Mouse (Mus musculus): ENCODE data around the gene Lrrc55. TPM values are rescaled to one million over a fixed set of nuclear protein-coding genes. Genes with fewer than 3 reads are reported as not detected.

Lrrc55 gene
- polyA plus RNA-seq, 1 experiment from 2014 or later = 0.33 TPM

- peak overlapping the region; percentile 37 for H3K4me2 ChIP-seq
- ATAC-seq (ENCODE audit: insufficient read depth) (no peak), DNase-seq (no peak)
- H3K27me3 ChIP-seq (ENCODE audit: insufficient read depth, low read length) = 0 out of 2 replicates have a peak, but pooled peaks cover 5% of the 10 kb centered on the region
- H3K4me3 ChIP-seq (ENCODE audit: low read depth, low read length) = peak overlapping the region; percentile 37; the same call in 1 of the 2 replicates
- no peak for TF ChIP-seq CTCF (IDR thresholded peaks at IDR 0.05; ENCODE audit: low read depth)
- H3K4me1 ChIP-seq (ENCODE audit: insufficient read depth) = no peaks in the 10 kb centered on the region
- no peak overlapping the region for H3K9ac ChIP-seq
- H3K27ac ChIP-seq (ENCODE audit: low read depth) = no peak overlapping the region
- no peaks in the 10 kb centered on the region for H3K9me3 ChIP-seq (ENCODE audit: low read depth, low read length)
- no peaks in the 10 kb centered on the region for H3K36me3 ChIP-seq (ENCODE audit: insufficient read depth)
Observed at GRCm38 (mm10) chr2:85140833-85141232, 56.2 kb downstream of the Lrrc55 start.

- no peaks in the 10 kb centered on the region for H3K4me1 ChIP-seq (ENCODE audit: insufficient read depth)
- peak overlapping the region; percentile 37 for H3K4me3 ChIP-seq (ENCODE audit: low read depth, low read length)
- 0 out of 2 replicates have a peak, but pooled peaks cover 5% of the 10 kb centered on the region for H3K27me3 ChIP-seq (ENCODE audit: insufficient read depth, low read length)
- H3K36me3 ChIP-seq (ENCODE audit: insufficient read depth) = no peaks in the 10 kb centered on the region
- peak overlapping the region; percentile 37 for H3K4me2 ChIP-seq
- peak overlapping the region; percentile 30 for H3K9ac ChIP-seq
- TF ChIP-seq CTCF (IDR thresholded peaks at IDR 0.05; ENCODE audit: low read depth) = no peak
- no peak for ATAC-seq (ENCODE audit: insufficient read depth)
- H3K9me3 ChIP-seq (ENCODE audit: low read depth, low read length) = no peaks in the 10 kb centered on the region
- 0 out of 2 replicates have a peak overlapping the region, but pooled peaks have one; percentile 39 for H3K27ac ChIP-seq (ENCODE audit: low read depth)
- DNase-seq = no peak
- WGBS = 40% methylated on average over 7 of the region's 7 CpGs
Observed at GRCm38 (mm10) chr2:85139846-85140245, 57.2 kb downstream of the Lrrc55 start.

- H3K4me2 ChIP-seq = peak overlapping the region; percentile 37
- peak overlapping the region; percentile 30 for H3K9ac ChIP-seq
- no peak for ATAC-seq (ENCODE audit: insufficient read depth)
Observed at GRCm38 (mm10) chr2:85139393-85139792, 57.6 kb downstream of the Lrrc55 start.

GRCm38 (mm10) chr2:85138143-85138542, 58.9 kb downstream of the Lrrc55 start:
- H3K4me1 ChIP-seq (ENCODE audit: insufficient read depth) = no peaks in the 10 kb centered on the region
- no peak for TF ChIP-seq CTCF (IDR thresholded peaks at IDR 0.05; ENCODE audit: low read depth)
- H3K4me2 ChIP-seq = no peak overlapping the region
- H3K4me3 ChIP-seq (ENCODE audit: low read depth, low read length) = peak overlapping the region; percentile 37
- no peaks in the 10 kb centered on the region for H3K9me3 ChIP-seq (ENCODE audit: low read depth, low read length)
- 19% methylated on average over 2 of the region's 2 CpGs for WGBS
- no peak for ATAC-seq (ENCODE audit: insufficient read depth)
- 0 out of 2 replicates have a peak, but pooled peaks cover 5% of the 10 kb centered on the region for H3K27me3 ChIP-seq (ENCODE audit: insufficient read depth, low read length)
- no peaks in the 10 kb centered on the region for H3K36me3 ChIP-seq (ENCODE audit: insufficient read depth)
- peak overlapping the region; percentile 51 for H3K9ac ChIP-seq
- H3K27ac ChIP-seq (ENCODE audit: low read depth) = peak overlapping the region; percentile 54; the same call in 1 of the 2 replicates
- DNase-seq = no peak

More at GRCm38 (mm10) chr2:85139393-85139792, 57.6 kb downstream of the Lrrc55 start:
- no peaks in the 10 kb centered on the region for H3K9me3 ChIP-seq (ENCODE audit: low read depth, low read length)
- H3K36me3 ChIP-seq (ENCODE audit: insufficient read depth) = no peaks in the 10 kb centered on the region
- H3K4me1 ChIP-seq (ENCODE audit: insufficient read depth) = no peaks in the 10 kb centered on the region
- peak overlapping the region; percentile 12; the same call in 1 of the 2 replicates for H3K27ac ChIP-seq (ENCODE audit: low read depth)
- peak overlapping the region; percentile 37 for H3K4me3 ChIP-seq (ENCODE audit: low read depth, low read length)
- no peak for DNase-seq
- 42% methylated on average over 4 of the region's 4 CpGs for WGBS
- H3K27me3 ChIP-seq (ENCODE audit: insufficient read depth, low read length) = 0 out of 2 replicates have a peak, but pooled peaks cover 5% of the 10 kb centered on the region
- TF ChIP-seq CTCF (IDR thresholded peaks at IDR 0.05; ENCODE audit: low read depth) = no peak

- Histone ChIP-seq H3K27me3 (ENCODE audit: insufficient read depth, low read length) (0 out of 2 replicates have a peak, but pooled peaks cover 5% of the 10 kb centered on the region), H3K9me3 (ENCODE audit: low read depth, low read length) (no peaks in the 10 kb centered on the region), H3K9ac (peak overlapping the region; percentile 51), H3K4me2 (no peak overlapping the region), H3K36me3 (ENCODE audit: insufficient read depth) (no peaks in the 10 kb centered on the region), H3K4me3 (ENCODE audit: low read depth, low read length) (peak overlapping the region; percentile 37), H3K27ac (ENCODE audit: low read depth) (peak overlapping the region; percentile 54; the same call in 1 of the 2 replicates), H3K4me1 (ENCODE audit: insufficient read depth) (no peaks in the 10 kb centered on the region)
- no peak for TF ChIP-seq CTCF (IDR thresholded peaks at IDR 0.05; ENCODE audit: low read depth)
- DNase-seq (no peak), ATAC-seq (ENCODE audit: insufficient read depth) (no peak)
- WGBS = 29% methylated on average over 10 of the region's 10 CpGs
Observed at GRCm38 (mm10) chr2:85137601-85138140, 59.3 kb downstream of the Lrrc55 start.

GRCm38 (mm10) chr2:85136831-85137520, 60.0 kb downstream of the Lrrc55 start:
- H3K4me2 ChIP-seq = no peak overlapping the region
- 0 out of 2 replicates have a peak, but pooled peaks cover 5% of the 10 kb centered on the region for H3K27me3 ChIP-seq (ENCODE audit: insufficient read depth, low read length)
- H3K27ac ChIP-seq (ENCODE audit: low read depth) = peak overlapping the region; percentile 61; the same call in 1 of the 2 replicates
- no peak for TF ChIP-seq CTCF (IDR thresholded peaks at IDR 0.05; ENCODE audit: low read depth)
- H3K9me3 ChIP-seq (ENCODE audit: low read depth, low read length) = no peaks in the 10 kb centered on the region
- no peak for ATAC-seq (ENCODE audit: insufficient read depth)
- 58% methylated on average over 21 of the region's 21 CpGs for WGBS
- no peaks in the 10 kb centered on the region for H3K36me3 ChIP-seq (ENCODE audit: insufficient read depth)
- peak overlapping the region; percentile 37 for H3K4me3 ChIP-seq (ENCODE audit: low read depth, low read length)
- no peak for DNase-seq
- peak overlapping the region; percentile 51 for H3K9ac ChIP-seq
- no peaks in the 10 kb centered on the region for H3K4me1 ChIP-seq (ENCODE audit: insufficient read depth)

- ATAC-seq (ENCODE audit: insufficient read depth) (peak; percentile 64), DNase-seq (peak; percentile 67)
- H3K4me1 ChIP-seq (ENCODE audit: insufficient read depth) = no peaks in the 10 kb centered on the region
- no peaks in the 10 kb centered on the region for H3K9me3 ChIP-seq (ENCODE audit: low read depth, low read length)
- no peak for TF ChIP-seq CTCF (IDR thresholded peaks at IDR 0.05; ENCODE audit: low read depth)
- H3K27ac ChIP-seq (ENCODE audit: low read depth) = peak within 1 kb of the TSS; percentile 61; the same call in 1 of the 2 replicates
- H3K9ac ChIP-seq = peak within 1 kb of the TSS; percentile 51
- H3K27me3 ChIP-seq (ENCODE audit: insufficient read depth, low read length) = 0 out of 2 replicates have a peak, but pooled peaks cover 5% of the 10 kb centered on the region
- WGBS = 14% methylated on average over 4 of the region's 4 CpGs
- H3K36me3 ChIP-seq (ENCODE audit: insufficient read depth) = no peaks in the 10 kb centered on the region
- peak within 1 kb of the TSS; percentile 37 for H3K4me3 ChIP-seq (ENCODE audit: low read depth, low read length)
- peak within 1 kb of the TSS; percentile 31 for H3K4me2 ChIP-seq
Observed at GRCm38 (mm10) chr2:85136089-85136488, 60.9 kb downstream of the Lrrc55 start, which contains the start of gene Aplnr. Aplnr (plus strand) TSS chr2:85136225.
